Mouse (Mus musculus): Measurements from ENCODE around the gene Olfr131.
"Not testable (repeated sequence)": the region's sequence is repeated elsewhere in the genome, so short reads cannot be mapped to it uniquely, and the experiment has no call there.

Olfr131 gene

DNA sequence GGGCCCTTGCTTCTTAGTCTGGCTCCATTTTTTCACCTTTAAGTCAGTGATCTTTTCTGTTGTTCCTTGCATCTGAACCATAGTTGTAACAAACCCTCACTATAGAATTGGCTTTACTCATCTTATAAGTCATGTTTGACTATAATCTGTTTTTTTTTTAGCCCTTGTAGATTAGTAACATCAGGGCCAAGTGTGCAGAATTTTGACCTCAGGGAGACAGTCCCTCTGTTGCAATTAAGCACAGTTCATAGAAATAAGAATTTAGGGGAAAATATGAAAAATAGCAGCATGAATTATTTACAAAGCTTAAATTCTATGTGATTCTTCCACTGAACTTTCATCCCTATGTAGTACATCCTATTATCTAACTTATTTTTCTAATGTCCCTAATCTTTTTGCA, at the start of gene Olfr131:
Gene Olfr131 (minus strand): TSS at position 101 of the 400 bp plus-strand sequence.
- no peak for DNase-seq (ENCODE audit: low read depth, low spot score)

- no peak for DNase-seq (ENCODE audit: low read depth, low spot score)
Measured at GRCm38 (mm10) chr17:38134426-38134825, 45.9 kb upstream of the Olfr131 start, which contains the start of gene Olfr132. Gene Olfr132, minus strand, starts transcription at chr17:38134526.

DNA sequence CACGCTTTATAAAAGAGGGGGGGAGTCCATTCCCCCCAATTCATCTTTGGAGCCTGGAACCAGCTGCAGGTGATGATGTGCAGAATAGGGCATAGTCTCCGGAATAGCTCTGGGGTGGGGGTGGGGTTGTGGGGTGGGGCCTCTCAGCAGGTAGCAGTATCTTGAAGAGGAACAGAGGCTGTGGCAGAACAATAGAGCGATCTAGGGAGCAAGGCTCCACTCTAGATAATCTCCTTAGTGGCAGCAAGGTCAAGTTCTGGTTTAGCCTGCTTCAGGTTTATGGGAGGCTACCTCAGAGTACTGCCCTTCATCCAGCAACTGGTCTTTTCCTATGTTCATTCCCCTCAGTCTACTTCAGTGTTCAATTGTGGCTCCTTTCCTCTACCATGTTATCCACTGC, 36.9 kb upstream of the Olfr131 start:
- DNase-seq (ENCODE audit: low read depth, low spot score): not testable (repeated sequence)

GRCm38 (mm10) chr17:38124199-38124598, 35.7 kb upstream of the Olfr131 start:
- not testable (repeated sequence) for DNase-seq (ENCODE audit: low read depth, low spot score)

- no peak for DNase-seq (ENCODE audit: low read depth, low spot score)
Measured at GRCm38 (mm10) chr17:38082364-38082763, 6.1 kb downstream of the Olfr131 start.

DNA sequence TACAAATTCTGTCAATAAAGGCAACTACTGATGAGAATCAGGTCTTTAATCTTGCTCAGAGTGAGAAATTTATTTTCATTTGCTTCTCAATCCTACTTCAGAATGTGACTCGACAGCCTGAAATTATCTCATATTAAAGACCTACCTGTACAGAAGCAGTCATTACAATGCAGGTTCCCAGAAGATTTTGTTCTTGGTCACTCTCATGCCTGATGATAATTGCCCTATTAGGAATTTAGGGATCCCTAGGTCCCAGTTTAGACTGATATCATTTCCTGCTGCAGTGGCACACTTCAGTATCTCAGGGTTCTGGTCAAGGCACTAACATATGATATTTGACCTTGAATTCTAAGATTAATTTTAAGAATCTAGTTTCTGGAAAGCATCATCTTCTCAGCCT, 24.9 kb downstream of the Olfr131 start, which contains the start of gene Olfr130:
Gene Olfr130 (plus strand): TSS at position 301 of the 400 bp plus-strand sequence.
- DNase-seq (ENCODE audit: low read depth, low spot score): no peak

DNA sequence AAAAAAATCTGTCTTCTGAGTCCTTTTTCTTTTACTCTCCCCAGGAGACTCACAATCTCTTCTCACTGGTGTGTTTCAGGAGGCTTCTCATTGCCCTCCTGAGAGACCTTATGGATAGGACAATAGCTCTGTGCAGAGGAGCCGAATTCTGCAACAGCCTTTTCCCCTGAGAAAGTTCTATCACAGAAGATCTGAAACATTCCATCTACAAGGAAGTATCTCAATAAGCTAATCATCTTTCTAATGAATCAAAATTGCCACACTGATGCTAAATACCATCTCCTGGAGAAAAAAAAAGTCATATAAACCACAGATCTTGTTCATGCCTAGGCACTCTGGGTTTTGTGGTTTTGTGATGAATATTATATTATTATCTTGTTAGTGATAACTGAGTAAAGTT, 28.5 kb downstream of the Olfr131 start, which contains the start of gene Olfr129:
Gene Olfr129 (minus strand): TSS at position 101 of the 400 bp plus-strand sequence.
- DNase-seq (ENCODE audit: low read depth, low spot score): no peak
